Mouse (Mus musculus) embryonic facial prominence, embryonic 14.5 days (tissue): ENCODE results near the gene Dync1i2. TPM values are rescaled to one million over a fixed set of nuclear protein-coding genes. Genes with fewer than 3 reads are reported as not detected.
A peak's percentile ranks its signal among the peaks of the same experiment; 100 is the strongest.

ENCODE experiments used
- ATAC-seq: fragments of 200-750 bp; cut with Nextera tagmentation; 2 replicates; pipeline ENCODE4 v1.8.0; 2017; ENCODE audit warnings: low read depth, moderate number of reproducible peaks, moderate TSS enrichment
- DNase-seq: peaks from one replicate; pipeline ENCODE4 v3.0.0-alpha.2; 2015; ENCODE audit warnings: low spot score
- H3K27ac ChIP-seq: fragments of 300-500 bp; sonication (generic); replicated peaks from 2 replicates; pipeline ENCODE4 v1.5.1; 2014; ENCODE audit warnings: low read depth, mild to moderate bottlenecking, low read length, moderate library complexity
- H3K27me3 ChIP-seq: fragments of 300-500 bp; sonication (generic); replicated peaks from 2 replicates; pipeline ENCODE4 v1.6.1; 2014; ENCODE audit warnings: low read length; ENCODE audit not compliant: control insufficient read depth, insufficient read depth
- H3K36me3 ChIP-seq: fragments of 300-500 bp; sonication (generic); 2 replicates; pipeline ENCODE4 v1.6.1; 2014; ENCODE audit warnings: low read length, mixed read lengths; ENCODE audit not compliant: control insufficient read depth, insufficient read depth
- H3K4me1 ChIP-seq: fragments of 300-500 bp; sonication (generic); 2 replicates; pipeline ENCODE4 v1.6.1; 2014; ENCODE audit warnings: antibody characterized with exemption, low read length; ENCODE audit not compliant: control insufficient read depth, insufficient read depth
- H3K4me2 ChIP-seq: fragments of 300-500 bp; sonication (generic); 2 replicates; pipeline ENCODE4 v1.6.1; 2014; ENCODE audit warnings: low read depth, mild to moderate bottlenecking, low read length, moderate library complexity, mixed read lengths
- H3K4me3 ChIP-seq: fragments of 300-500 bp; sonication (generic); 2 replicates; pipeline ENCODE4 v1.5.1; 2014; ENCODE audit warnings: low read depth, mild to moderate bottlenecking, low read length
- H3K9ac ChIP-seq: fragments of 300-500 bp; sonication (generic); 2 replicates; pipeline ENCODE4 v1.6.1; 2014; ENCODE audit warnings: low read depth, mild to moderate bottlenecking, low read length, moderate library complexity, mixed read lengths
- H3K9me3 ChIP-seq: fragments of 300-500 bp; sonication (generic); 2 replicates; pipeline ENCODE4 v1.6.1; 2016; ENCODE audit warnings: low read length; ENCODE audit not compliant: control insufficient read depth
- WGBS: fragments of 180-500 bp; shearing (Covaris S2); extraction: QIAGEN DNeasy Blood & Tissue Kit; methylation state at CpG from one replicate; pipeline ENCODE4 v1.1.7; 2014; 5-methylcytosine and 5-hydroxymethylcytosine counted together
- polyA plus RNA-seq: library from polyadenylated mRNA; unstranded; fragments of >200 nt; fragmentation: Nextera tagmentation; extraction: Ambion mirVana; gene quantifications from 2 replicates; pipeline ENCODE4 v1.2.1, GENCODE M21; 2014

Gene Dync1i2
- polyA plus RNA-seq, 1 experiment from 2014 or later = 103 TPM

DNA sequence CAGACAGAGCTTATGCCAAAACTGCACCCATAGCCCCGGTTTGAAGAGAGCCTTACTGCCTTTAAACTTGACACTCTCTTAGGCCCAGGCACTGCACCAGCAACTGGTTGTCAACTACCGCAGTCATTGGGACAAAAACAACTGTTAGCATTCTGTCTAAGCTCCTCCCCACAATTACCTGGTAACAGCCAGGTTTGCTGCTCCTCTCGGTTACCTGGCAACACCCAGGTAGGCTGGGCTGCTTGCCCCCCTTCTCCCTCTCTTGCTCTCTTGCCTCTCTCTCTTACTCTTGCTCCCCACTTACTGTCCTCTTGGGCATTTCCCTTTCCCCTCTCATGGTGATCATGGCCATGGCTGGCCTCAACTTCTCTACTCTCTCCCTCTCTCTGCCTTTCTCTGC, 12.6 kb upstream of the Dync1i2 start:
- Histone ChIP-seq H3K9me3 (0 out of 2 replicates have a peak, but pooled peaks cover 3% of the 10 kb centered on the region), H3K4me3 (no peak overlapping the region), H3K27me3 (no peaks in the 10 kb centered on the region), H3K9ac (no peak overlapping the region), H3K36me3 (no peaks in the 10 kb centered on the region), H3K4me2 (no peak overlapping the region), H3K4me1 (no peaks in the 10 kb centered on the region), H3K27ac (no peak overlapping the region)
- ATAC-seq (peak; percentile 53; the same call in 1 of the 2 replicates), DNase-seq (no peak)
- 48% methylated on average over 3 of the region's 3 CpGs for WGBS

DNA sequence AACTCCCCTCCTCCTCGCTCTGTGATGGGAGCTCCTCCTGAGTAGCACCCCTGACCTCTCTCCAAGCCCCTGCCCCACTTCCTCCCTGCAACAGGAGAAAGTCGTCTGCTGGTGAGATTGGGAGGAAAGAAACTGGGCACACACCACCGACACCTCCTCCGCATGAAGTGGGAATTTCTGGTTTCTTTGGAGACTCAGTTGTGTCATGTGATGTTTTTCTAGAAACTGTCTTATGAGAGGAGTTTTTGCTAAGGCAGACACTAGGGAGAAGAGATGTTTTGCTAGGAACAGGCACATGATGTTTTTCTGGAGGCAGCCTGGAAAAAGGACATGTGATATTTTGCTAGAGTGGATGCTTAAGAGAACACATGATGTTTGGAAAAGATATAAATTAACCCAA, 11.0 kb upstream of the Dync1i2 start:
- Histone ChIP-seq H3K4me3 (no peak overlapping the region), H3K27me3 (no peaks in the 10 kb centered on the region), H3K9ac (no peak overlapping the region), H3K36me3 (no peaks in the 10 kb centered on the region), H3K9me3 (0 out of 2 replicates have a peak, but pooled peaks cover 3% of the 10 kb centered on the region), H3K27ac (no peak overlapping the region), H3K4me2 (no peak overlapping the region), H3K4me1 (no peaks in the 10 kb centered on the region)
- no peak for ATAC-seq
- WGBS = 53% methylated on average over 4 of the region's 4 CpGs
- no peak for DNase-seq

DNA sequence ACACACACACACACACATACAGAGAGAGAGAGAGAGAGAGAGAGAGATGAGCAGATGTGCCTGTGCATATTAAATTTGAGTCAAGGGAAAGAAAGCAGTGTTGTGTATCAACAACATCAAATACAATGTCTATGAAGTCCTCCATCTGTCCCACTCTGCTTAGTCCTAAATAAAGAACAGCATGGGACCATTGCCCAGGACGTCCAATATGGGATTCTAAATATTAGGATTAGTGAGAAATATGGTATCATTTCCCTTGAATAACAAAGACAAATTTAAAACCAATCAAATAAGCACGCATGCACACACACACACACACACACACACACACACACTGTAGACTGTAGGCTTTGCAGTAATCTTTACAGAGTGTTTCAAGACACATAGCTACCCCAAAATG, 9.6 kb upstream of the Dync1i2 start:
- Histone ChIP-seq H3K4me3 (no peak overlapping the region), H3K27ac (no peak overlapping the region), H3K36me3 (no peaks in the 10 kb centered on the region), H3K9ac (no peak overlapping the region), H3K4me2 (no peak overlapping the region), H3K9me3 (0 out of 2 replicates have a peak, but pooled peaks cover 3% of the 10 kb centered on the region), H3K4me1 (no peaks in the 10 kb centered on the region), H3K27me3 (no peaks in the 10 kb centered on the region)
- DNase-seq = no peak
- 72% methylated on average over 2 of the region's 2 CpGs for WGBS
- no peak for ATAC-seq

DNA sequence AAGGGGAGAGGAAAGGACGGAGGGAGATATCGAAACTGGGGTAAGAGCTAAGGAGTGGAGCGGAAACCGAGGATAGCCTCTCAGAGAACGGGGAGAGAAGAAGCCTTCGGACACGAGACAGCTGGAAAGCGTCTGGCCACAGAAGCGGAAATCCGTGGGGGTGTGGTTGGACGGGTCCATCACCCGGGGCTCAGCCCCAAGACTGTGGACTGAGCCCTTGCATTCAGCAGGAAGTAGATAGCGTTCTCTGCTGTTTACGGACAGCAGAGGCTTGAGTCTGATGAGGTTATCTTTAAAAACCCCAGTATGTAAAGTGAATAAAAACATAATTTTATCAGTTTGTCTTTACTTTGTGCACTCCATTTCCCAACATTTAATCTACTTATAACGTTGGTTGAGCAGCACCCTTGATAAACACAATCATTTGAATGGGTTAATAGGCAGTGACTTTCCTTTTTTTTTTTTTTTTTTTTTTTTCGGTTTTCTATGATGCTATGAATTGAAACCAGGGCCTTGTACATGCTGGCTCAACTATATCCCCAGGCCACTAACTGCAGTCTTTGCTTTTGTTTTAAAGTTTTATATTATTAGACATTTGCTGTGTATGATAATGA, 7.6 kb upstream of the Dync1i2 start:
- ATAC-seq = no peak
- 80% methylated on average over 16 of the region's 16 CpGs for WGBS
- Histone ChIP-seq H3K9me3 (0 out of 2 replicates have a peak, but pooled peaks cover 3% of the 10 kb centered on the region), H3K4me2 (no peak overlapping the region), H3K4me1 (no peaks in the 10 kb centered on the region), H3K27ac (no peak overlapping the region), H3K36me3 (no peaks in the 10 kb centered on the region), H3K4me3 (no peak overlapping the region), H3K27me3 (no peaks in the 10 kb centered on the region), H3K9ac (no peak overlapping the region)
- DNase-seq = no peak

DNA sequence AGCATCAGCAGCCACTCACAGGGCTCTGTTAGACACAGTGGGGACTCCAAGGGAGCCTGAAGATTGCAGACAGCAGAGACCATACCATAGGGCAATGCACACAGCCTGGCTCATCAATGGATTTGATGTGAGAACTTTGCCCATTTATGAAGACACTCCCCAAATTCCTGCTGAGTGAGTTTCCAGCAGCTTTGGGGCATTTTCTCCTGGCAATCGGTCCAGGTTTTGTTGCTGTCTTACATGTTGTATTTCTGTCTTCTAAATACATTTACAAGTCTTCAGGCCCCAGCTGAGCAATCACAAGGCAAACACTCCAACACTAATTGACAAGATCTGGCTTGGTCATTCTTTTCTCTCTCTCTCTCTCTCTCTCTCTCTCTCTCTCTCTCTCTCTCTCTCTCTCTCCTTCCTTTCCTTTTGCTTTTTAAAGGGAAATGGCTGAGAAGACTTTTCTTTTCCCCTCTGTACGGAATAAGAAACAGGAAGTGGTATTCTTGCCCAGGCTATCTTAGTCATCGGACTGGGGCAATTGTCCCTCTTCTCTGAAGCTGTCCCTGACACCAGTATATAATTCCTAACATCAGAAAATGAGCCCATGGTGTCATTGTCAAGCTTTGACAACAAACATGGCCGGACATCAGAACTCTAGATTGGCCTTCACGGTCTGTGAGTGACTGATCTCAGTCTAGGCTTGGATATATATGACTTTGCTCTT, 2.3 kb upstream of the Dync1i2 start:
- no peak overlapping the region for H3K4me2 ChIP-seq
- no peaks in the 10 kb centered on the region; the same call in 1 of the 2 replicates for H3K36me3 ChIP-seq
- no peak overlapping the region for H3K4me3 ChIP-seq
- no peak for DNase-seq
- peaks cover 4% of the 10 kb centered on the region; the same call in 1 of the 2 replicates for H3K4me1 ChIP-seq
- 68% methylated on average over 5 of the region's 5 CpGs for WGBS
- no peak overlapping the region for H3K9ac ChIP-seq
- no peak overlapping the region for H3K27ac ChIP-seq
- H3K27me3 ChIP-seq = no peaks in the 10 kb centered on the region
- no peaks in the 10 kb centered on the region for H3K9me3 ChIP-seq
- no peak for ATAC-seq

DNA sequence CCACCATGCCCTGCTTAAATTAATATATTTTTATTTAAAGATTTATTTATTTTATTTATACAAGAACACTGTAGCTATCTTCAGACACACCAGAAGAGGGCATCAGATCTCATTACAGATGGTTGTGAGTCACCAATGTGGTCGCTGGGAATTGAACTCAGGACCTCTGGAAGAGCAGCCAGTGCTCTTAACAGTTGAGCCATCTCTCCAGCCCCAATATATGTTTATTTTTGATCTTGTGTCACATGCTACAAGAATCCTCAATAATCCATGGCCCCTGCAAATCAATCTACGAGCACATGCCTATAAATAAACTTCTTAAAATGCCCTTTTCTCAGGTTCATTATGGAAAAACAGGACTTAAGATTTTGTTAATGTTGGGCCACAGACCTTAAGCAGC, 410 bp upstream of the Dync1i2 start:
- H3K4me3 ChIP-seq = no peak overlapping the region
- DNase-seq = no peak
- H3K9me3 ChIP-seq = no peaks in the 10 kb centered on the region
- peaks cover 4% of the 10 kb centered on the region; the same call in 1 of the 2 replicates for H3K4me1 ChIP-seq
- H3K4me2 ChIP-seq = no peak overlapping the region
- no peak overlapping the region for H3K9ac ChIP-seq
- H3K27me3 ChIP-seq = no peaks in the 10 kb centered on the region
- no peak for ATAC-seq
- peaks cover 10% of the 10 kb centered on the region for H3K36me3 ChIP-seq
- H3K27ac ChIP-seq = no peak overlapping the region
- 88% methylated on average over 2 of the region's 2 CpGs for WGBS

DNA sequence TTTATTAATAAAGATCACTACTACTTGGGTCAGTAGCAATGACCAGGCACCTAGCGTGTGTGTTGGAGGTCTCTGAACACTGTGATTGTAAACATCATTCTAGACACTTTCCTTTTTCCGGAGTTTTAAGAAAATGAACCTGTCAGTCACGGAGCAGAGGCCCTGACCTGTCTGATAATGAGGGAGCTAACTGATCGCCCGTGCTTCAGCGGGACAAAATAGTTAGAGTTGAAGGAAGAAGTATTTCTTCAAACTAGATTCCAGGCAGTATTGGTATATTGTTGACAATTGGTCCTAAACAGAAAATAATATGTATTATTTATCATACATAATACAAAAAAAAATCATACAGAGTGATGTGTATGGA, 837 bp downstream of the Dync1i2 start:
- peak overlapping the region; percentile 94 for H3K9ac ChIP-seq
- H3K4me3 ChIP-seq = peak overlapping the region; percentile 72
- peak overlapping the region; percentile 73 for H3K4me2 ChIP-seq
- ATAC-seq (no peak), DNase-seq (no peak)
- 0 out of 2 replicates have a peak overlapping the region, but pooled peaks have one; percentile 84 for H3K27ac ChIP-seq
- H3K9me3 ChIP-seq = no peaks in the 10 kb centered on the region
- WGBS = under 1% methylated on average over 6 of the region's 6 CpGs
- H3K36me3 ChIP-seq = peaks cover 10% of the 10 kb centered on the region
- peaks cover 4% of the 10 kb centered on the region; the same call in 1 of the 2 replicates for H3K4me1 ChIP-seq
- H3K27me3 ChIP-seq = no peaks in the 10 kb centered on the region

DNA sequence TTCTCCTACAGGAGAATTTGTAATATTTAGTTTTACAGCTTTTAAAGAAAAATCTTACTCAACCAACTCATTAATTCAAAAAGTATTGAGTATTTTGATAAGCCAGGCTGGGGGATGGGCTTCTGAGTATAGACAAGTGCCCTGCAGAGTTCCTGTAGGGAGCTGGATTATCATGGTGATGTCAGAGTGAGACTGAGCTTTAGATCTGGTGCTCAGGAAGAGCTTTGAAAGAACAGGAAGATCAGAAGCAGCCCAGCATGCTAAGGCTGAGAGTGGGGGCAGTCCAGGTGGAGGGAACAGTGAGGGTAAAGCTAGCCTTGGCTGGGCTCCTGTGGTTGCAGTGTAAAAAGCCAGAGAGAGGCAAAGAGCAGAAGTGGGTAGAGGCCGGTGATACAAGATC, 9.5 kb downstream of the Dync1i2 start:
- Histone ChIP-seq H3K4me3 (no peak overlapping the region), H3K27ac (no peak overlapping the region), H3K36me3 (peaks cover 68% of the 10 kb centered on the region), H3K27me3 (no peaks in the 10 kb centered on the region), H3K4me2 (no peak overlapping the region), H3K4me1 (no peaks in the 10 kb centered on the region), H3K9me3 (no peaks in the 10 kb centered on the region), H3K9ac (no peak overlapping the region)
- ATAC-seq (no peak), DNase-seq (no peak)
- WGBS = 89% methylated on average over 1 of the region's 1 CpGs
